Mouse (Mus musculus) liver (tissue): ENCODE data around the gene Pum3.
"Not testable (repeated sequence)": the region's sequence is repeated elsewhere in the genome, so short reads cannot be mapped to it uniquely, and the experiment has no call there.

Experiments used
- DNase-seq: peaks from one replicate; pipeline ENCODE4 v3.0.0-alpha.2; 2020; ENCODE audit warnings: mixed read lengths

The Pum3 gene

DNA sequence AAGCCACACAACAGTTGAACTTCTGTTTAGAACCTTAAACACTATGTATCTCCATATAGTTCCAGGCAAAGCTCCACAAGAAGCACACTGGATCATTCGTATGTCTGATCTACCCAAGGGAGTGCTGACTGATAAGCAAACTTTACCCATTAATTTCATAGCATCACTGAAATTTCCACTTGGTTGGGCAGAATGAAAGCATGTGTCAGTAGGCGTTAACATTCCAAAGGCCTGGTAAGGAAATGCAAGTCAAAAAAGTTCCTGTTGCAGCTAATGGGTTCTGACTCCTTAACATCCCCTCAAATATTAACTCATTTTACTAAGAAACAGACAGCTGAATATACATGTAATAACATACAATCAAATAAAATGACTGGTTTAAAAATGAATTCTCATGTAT, 37.2 kb downstream of the Pum3 start:
- DNase-seq, result no peak

DNA sequence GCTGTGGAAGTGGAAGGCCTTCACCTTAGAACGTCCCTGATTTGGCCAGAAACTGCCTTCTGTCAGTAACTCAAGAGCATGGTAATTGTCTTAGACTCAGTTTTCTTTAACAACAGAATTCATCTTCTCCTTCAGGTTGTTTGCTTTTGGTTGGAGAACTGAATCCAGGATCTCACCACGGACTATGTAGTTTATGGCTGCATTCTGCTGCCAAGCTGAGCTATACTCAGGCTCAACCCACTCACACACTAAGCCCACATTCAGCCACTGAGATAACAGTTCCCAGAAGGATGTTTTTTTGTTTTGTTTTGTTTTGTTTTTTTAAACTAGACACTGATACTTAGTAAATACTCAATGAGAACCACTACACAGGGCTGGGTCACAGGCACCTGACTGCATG, 38.3 kb downstream of the Pum3 start:
- no peak for DNase-seq

DNA sequence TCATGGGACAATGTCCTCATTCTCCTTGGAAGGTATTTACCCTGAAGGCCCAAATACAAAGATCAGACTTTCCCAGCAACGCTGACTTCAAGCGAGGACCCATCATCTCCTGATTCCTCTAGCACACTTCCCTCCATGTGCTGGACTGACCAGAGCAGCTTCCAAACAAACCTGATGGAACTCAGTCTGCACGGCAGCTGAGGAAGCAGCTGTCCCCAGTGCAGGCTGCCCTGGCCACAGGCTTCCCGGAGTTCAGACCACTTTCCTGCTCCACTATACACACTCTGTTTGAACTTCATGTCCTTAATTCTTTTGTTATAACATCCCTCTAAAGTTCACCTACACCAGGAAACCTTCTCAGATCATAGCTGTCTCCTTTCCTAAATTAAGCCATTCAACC, 40.1 kb downstream of the Pum3 start:
- not testable (repeated sequence) for DNase-seq

DNA sequence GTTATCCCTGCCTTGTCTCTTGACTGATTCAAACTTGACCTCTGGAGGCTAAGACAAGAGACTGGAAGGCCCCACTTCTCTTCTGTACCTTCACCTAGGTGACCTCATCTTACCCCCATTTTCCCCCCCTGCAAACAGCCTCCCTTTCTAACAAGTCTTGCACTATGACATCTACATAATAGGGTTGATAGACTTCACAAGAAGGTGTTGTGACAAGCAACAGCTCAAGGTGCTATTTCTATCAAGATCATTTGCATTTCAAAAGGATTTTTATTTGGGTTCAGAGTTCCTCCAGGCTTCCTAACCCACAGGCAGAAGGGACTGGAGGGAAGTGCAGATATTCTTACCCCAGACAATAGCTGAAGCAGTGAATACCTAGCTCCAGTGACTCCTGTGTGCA, 44.3 kb downstream of the Pum3 start:
- no peak for DNase-seq

DNA sequence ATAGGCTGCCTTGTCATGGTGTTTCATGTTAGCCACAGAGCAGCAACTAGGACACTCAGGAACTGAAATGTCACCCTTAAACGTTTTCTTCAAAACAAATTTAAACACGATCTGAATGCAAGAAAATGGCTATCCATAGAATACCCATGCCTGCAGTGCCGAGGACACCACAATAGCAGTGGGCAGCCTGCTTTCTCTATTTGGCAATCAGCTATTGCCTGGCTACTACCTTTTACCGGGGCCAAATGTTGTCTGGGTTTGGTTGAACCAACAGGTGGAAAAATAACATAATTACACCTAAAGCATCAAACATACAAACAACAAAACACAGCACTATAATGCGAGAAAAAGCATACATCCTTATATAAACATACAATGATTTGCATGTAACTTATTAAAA, 46.4 kb downstream of the Pum3 start:
- no peak for DNase-seq

DNA sequence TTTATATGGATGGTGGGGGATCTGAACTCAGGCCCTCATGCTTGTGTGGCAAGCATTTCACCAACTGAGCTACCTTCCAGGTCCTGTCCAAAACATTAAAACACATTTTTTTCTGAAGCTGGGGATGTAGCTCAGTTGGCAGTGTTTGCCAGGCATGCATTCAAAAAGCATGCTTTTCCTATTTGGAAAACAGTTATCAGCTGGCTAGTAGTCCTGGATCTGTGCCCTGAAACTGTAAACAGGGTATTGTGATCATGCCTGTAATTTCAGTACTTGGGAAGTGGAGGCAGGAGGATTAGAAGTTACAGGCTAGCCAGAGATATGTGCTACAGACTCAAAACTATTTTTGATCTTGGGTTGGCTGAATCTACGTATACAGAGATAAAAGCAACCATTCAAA, 47.5 kb downstream of the Pum3 start:
- no peak for DNase-seq

DNA sequence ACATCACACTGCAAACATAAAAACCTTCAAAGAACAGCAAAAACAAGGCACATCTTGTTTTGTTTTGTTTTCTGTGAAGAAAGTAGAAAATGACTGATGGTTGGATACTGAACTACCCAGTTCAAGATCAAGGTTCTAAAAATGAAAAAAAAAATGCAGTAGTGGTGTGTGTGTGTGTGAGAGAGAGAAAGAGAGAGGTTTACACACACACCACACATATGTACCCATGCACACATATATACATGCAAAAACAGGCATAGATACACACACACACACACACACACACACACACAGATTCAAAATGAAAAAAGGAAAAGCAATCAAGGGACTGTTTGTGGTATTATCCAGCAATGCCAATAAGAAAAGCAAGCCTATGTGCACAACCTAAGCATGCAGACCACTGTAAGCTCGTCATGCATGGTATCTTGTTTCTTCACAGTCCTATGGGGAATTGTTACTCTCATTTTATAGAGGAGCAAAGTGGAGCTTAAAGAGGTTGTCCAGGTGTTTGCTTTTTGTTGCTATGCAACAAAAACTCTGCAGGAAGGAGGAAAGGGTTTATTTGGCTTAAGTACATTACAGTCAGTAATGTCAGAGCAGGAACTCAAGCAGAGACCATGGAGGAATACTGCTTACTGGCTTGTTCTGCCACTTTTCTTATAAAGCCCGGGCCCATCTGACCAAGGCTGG, 49.8 kb downstream of the Pum3 start:
- no peak for DNase-seq

DNA sequence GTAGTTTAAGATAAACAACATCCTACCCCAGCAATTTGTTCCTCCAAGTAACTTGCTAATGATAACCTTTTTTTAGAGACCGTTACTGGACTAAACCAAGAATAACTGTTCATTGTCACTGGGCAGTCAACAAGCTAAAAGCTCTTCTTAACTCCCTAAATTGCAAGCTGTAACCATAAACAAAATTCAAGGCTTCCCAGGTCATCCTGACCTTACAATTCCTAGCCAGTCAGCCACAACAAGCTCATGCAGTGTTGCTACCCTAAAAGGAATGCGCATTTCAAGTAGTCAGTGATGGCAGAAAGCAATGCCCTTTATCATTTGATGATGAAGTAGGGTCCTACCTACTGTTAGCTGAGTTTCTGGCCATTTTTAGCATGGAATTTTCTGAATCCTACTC, 58.8 kb downstream of the Pum3 start:
- DNase-seq, result no peak

DNA sequence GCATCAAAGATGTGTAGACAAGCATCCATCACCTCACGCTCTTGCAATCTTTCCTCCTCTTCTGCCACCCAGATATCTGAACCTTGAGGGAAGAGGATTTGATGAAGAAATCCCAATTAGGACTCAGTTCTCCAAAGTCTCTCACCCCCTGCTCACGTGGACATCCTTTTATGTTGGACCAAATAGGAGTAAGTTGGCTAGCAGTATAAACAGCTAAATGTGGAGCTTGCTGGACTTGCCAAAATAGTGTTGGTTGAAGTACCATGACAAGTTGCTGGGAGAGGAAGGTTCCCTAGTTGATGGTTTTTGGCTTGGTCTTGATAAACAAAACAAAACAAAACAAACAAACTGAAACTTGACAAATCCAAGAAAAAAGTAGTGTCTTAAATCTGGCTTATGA, 59.5 kb downstream of the Pum3 start:
- no peak for DNase-seq

DNA sequence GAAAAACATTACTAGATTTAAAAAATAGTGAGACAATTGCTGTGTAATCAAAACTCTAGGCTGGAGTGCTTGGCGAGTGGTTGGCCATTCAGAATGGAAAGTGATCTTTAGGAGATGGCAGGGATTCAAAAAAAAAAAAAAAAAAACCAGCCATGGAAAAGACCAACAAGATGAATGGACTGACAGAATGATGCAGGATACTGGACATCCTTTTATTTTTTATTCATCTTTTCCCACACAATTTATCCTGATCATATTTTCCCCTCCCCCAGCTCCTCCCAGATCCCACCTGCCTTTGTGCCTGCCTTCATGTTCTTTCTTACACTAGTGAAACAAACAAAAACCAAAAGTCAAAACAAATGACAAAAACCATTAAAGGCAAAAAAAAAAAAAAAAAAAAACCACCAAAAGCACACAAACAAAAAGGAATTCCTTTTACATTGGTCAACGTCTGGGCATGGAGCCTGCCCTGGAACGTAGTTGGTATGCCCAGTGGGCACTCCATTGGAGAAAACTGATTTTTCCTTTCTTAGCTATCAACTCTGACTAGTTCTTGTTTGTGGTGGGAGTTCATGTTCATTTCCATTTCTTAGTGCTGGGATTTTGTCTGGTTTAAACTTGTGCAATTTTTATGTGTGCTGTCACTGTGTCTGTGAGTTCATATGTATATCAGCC, 60.0 kb downstream of the Pum3 start:
- DNase-seq, result no peak

DNA sequence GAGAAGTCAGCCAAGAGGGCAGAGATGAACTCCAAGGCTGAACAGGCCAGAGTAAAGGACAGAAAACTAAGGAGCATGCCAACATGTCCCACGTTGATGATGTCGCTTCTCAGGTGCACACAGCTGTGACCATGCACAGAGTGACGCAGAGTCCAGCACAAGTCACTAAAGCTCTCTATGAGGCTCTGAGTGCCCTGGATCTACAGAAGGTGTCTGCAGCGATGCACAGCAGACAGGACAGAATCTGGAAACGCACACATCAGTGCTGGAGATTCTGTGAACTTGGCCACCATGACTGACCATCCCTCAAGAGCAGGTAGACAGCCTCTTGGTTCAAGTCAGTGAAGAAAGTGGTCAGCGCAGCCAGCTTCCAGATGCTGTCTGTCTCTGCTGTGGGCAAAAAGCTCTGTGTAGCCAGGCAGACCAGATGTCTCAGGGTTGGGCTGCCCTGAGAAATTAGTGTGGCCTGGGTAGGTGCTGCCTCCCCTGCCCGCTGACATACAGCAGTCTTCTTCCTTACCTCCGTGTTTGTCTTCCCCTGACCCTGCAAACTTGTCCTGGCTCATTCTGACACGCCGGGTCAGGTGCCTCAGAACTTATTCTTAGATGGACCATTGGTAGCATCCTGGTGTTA, 63.4 kb downstream of the Pum3 start:
- DNase-seq, result no peak

DNA sequence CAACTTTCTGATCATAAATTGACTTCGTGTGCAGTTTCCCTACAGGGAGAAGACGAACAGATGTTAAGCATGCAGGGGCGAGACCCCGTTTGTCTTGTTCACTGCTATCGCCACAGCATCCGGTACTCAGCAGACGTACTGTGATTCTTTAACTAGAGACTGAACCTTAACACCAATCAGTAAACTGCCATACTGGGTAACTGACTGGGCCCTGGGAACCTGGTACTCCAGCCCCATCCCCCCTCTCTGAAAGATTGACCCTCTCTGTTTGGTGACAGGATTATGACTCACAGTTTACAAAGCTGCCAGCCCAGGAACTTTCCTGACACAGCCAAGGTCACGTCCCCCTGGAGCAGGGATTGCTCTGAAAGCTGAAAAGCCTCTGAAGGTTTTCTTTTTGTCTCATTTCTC, 65.1 kb downstream of the Pum3 start:
- peak; percentile 31 for DNase-seq

DNA sequence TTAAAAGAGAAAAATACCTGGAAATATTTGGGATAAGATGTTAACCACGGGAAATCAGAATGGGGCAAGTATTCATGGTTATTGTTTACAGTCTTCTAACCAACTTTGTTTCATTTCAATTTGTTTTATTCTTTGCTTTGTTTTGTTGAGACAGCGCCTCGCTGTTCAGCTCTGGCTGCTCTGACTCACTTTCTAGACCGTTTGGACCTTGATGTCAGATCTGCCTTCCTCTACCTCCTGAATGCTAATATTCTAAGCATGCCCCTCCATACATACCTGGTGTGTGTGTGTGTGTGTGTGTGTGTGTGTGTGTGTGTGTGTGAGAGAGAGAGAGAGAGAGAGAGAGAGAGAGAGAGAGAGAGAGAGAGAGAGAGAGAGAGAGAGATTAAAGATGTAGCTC, 65.7 kb downstream of the Pum3 start:
- no peak for DNase-seq

DNA sequence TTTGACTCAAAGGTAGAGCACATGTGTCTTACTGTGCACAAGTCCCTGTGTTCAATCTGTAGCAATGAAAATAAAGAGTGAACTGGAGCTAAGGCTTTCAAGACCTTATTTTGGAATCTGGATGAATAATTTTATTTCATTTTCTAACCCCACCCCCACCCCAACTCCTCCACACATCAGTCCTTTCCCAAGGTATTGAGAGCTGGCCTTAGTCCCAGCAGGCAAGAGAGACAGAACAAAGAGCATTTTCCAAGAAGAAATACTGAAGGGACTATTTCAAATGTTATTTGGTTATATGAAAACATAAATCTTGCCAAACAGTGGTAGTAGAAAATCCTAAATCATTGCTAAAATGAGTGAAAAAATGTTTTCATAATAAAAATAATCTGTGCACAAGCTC, 69.2 kb downstream of the Pum3 start:
- DNase-seq, result no peak

DNA sequence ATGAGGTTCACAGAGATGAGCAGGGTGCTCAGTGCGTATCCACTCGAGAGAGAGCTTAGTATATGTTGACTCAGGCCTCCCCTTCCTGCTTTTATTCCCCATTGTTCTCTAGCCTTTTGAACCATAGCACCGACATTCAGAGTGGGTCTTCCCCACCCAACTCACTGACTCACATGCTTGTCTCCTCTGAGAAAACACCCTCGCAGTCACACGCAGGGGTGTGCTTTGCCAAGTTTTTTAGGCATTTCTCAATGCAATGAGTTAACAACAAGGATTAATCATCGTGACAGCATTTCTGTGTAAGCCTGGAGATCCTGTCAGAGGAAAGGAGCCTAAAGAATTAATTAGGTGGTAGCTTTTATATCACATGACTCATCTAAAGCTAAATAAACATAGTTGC, 77.9 kb downstream of the Pum3 start:
- no peak for DNase-seq

DNA sequence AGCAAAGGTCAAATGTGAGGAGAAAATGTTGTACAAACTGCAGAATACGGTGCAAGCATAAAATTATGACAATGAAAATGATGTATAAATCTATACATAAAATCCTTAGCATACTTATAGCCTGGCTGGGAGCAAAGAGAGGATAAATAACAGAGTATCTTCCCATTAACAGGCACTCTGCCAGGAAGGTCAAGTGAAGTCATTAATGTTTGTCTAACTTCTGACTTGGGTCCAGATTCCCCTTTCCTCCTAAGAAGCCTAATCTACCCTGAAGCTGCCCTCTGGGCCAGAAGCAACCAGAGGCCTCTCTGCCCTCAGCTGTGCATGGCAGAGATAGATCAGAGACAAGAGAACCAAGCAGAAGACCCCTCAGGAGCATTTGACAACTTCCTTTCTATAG, 83.1 kb downstream of the Pum3 start:
- DNase-seq, result no peak
